ENCODE assay signal across 8 mouse cellular contexts in genomic region chr6:32587136-32588009, GRCm38 (mm10). TPM values are rescaled to one million over a fixed set of nuclear protein-coding genes. Genes with fewer than 3 reads are reported as not detected.
DNase-seq lines count a peak whose midpoint lies in the region; TF ChIP-seq lines count a peak whose summit lies in the region.

No protein-coding gene starts in this region.

- peak overlapping the region; percentile 30; the same call in 1 of the 2 replicates for H3K4me2 ChIP-seq in CH12.LX (ENCODE audit: insufficient read depth, low read depth, poor library complexity, severe bottlenecking)

- H3K27me3 ChIP-seq in CH12.LX (replicated peaks): peaks cover 70% of the 10 kb centered on the region
- H3K27me3 ChIP-seq in forebrain, embryonic 10.5 days (ENCODE audit: poor library complexity, severe bottlenecking): peaks cover 91% of the 10 kb centered on the region

- DNase-seq in CH12.LX (ENCODE audit: extremely low read depth): no peak
- peak; percentile 62 to 68 for DNase-seq in adrenal gland, postnatal 36 days
- peak; percentile 42 for DNase-seq in forebrain, embryonic 10.5 days (ENCODE audit: extremely low spot score, low spot score)
- DNase-seq in heart, postnatal 10 days: peak; percentile 61 to 67
- DNase-seq in kidney, postnatal 4 days: peak; percentile 64 to 70
- peak; percentile 62 to 69 for DNase-seq in lung, adult 18-20 months
- peak; percentile 78 for DNase-seq in right cerebral cortex, adult 18-20 months
- DNase-seq in B cell, adult 2 months: no peak

- WGBS in forebrain, embryonic 10.5 days: under 1% methylated on average over 77 of the region's 82 CpGs

- H3K36me3 ChIP-seq in CH12.LX (replicated peaks in 1 of 2; ENCODE audit: control insufficient read depth in 1 of 2, insufficient read depth in 1 of 2, low read length in 1 of 2): no peaks in the 10 kb centered on the region
- H3K36me3 ChIP-seq in forebrain, embryonic 10.5 days (replicated peaks): no peaks in the 10 kb centered on the region

- no peaks in the 10 kb centered on the region for H3K4me1 ChIP-seq in CH12.LX (ENCODE audit: control insufficient read depth in 1 of 2, insufficient read depth in 2 of 2)
- peaks cover 54% of the 10 kb centered on the region for H3K4me1 ChIP-seq in forebrain, embryonic 10.5 days

- peaks cover 6% of the 10 kb centered on the region for H3K9me3 ChIP-seq in CH12.LX (replicated peaks; ENCODE audit: low read length)
- no peaks in the 10 kb centered on the region for H3K9me3 ChIP-seq in forebrain, embryonic 10.5 days

- in situ Hi-C loops in CH12.LX (cut with MboI; ENCODE audit: low pct_ligation_motif_present, low pct_unique_long_range_greater_than_20kb, low sequenced_read_pairs): loop anchor here (10.0 kb wide), 1 partner anchor 273 kb away; no protein-coding TSS in a partner anchor

- no peak for TF ChIP-seq POLR2A in CH12.LX (IDR thresholded peaks at IDR 0.05; ENCODE audit: low read depth, low read length)

- no peak overlapping the region for H3K9ac ChIP-seq in CH12.LX (ENCODE audit: insufficient read depth, low read depth)

- no peak for TF ChIP-seq RAD21 in CH12.LX (IDR thresholded peaks at IDR 0.05; ENCODE audit: low read depth, low read length)

- H3K27ac ChIP-seq in CH12.LX (ENCODE audit: insufficient read depth, low read depth): no peak overlapping the region
- H3K27ac ChIP-seq in forebrain, embryonic 10.5 days: peak overlapping the region; percentile 80

- intact Hi-C loops in heart, postnatal 10 days (cut with DNase I): loop anchor here (1.0 to 5.0 kb wide), 3 partner anchors 75 to 190 kb away; no protein-coding TSS in a partner anchor

- no peak for TF ChIP-seq EP300 in CH12.LX (IDR thresholded peaks at IDR 0.05; ENCODE audit: low read length)

- no peak overlapping the region for H3K4me3 ChIP-seq in CH12.LX (replicated peaks in 1 of 3; ENCODE audit: low read depth in 2 of 3, low read length in 2 of 3, poor library complexity in 1 of 3)
- H3K4me3 ChIP-seq in forebrain, embryonic 10.5 days: peak overlapping the region; percentile 86

- dilution Hi-C loops in CH12.LX (cut with MboI; ENCODE audit: extremely low pct_ligation_motif_present, extremely low pct_unique_long_range_greater_than_20kb, low sequenced_read_pairs): no loop called here

- H3K79me2 ChIP-seq in CH12.LX (replicated peaks; ENCODE audit: control insufficient read depth, extremely low read depth, insufficient read depth, poor library complexity, severe bottlenecking): no peaks in the 10 kb centered on the region

- no peak for TF ChIP-seq CTCF in CH12.LX (conservative IDR thresholded peaks at IDR 0.05 in 1 of 2, IDR thresholded peaks at IDR 0.05 in 1 of 2; ENCODE audit: low read depth in 2 of 2, low read length in 2 of 2)

TF ChIP-seq in CH12.LX, 34 proteins besides CTCF, POLR2A, EP300 and RAD21:
- TF ChIP-seq SIN3A (IDR thresholded peaks at IDR 0.05; ENCODE audit: low read length) (no peak), USF1 (IDR thresholded peaks at IDR 0.05; ENCODE audit: low read depth, low read length) (no peak), MAFK (IDR thresholded peaks at IDR 0.05; ENCODE audit: insufficient replicate concordance, low read length) (no peak), ZKSCAN1 (IDR thresholded peaks at IDR 0.05; ENCODE audit: borderline replicate concordance, low read depth, low read length) (no peak), MEF2A (IDR thresholded peaks at IDR 0.05; ENCODE audit: borderline replicate concordance, low read depth, low read length) (no peak), IRF4 (IDR thresholded peaks at IDR 0.05; ENCODE audit: low read depth, low read length) (no peak), RCOR1 (conservative IDR thresholded peaks at IDR 0.05; ENCODE audit: low read depth, low read length) (no peak), MAZ (IDR thresholded peaks at IDR 0.05; ENCODE audit: low read depth, low read length) (no peak), ELF1 (IDR thresholded peaks at IDR 0.05; ENCODE audit: low read depth, low read length) (no peak)

RNA-seq across cellular contexts. Expression of gene Plxna4, which starts 0.6 kb away (rescaled TPM):
- total RNA-seq in CH12.LX (2012; rRNA removed) (not detected in 2 replicates), CH12.LX (2014; rRNA removed) (not detected in 2 replicates)
- not detected in 2 replicates for polyA plus RNA-seq in CH12.LX (2012; ENCODE audit: insufficient read length, low read depth)
- total RNA-seq in adrenal gland, postnatal 36 days (2021): 1 to 10 TPM; 4.3 to 5.2 TPM
- 1.0 and 1.2 TPM in 2 replicates for polyA plus RNA-seq in forebrain, embryonic 10.5 days (2016; fragmentation: Nextera tagmentation; extraction: Ambion mirVana)
- total RNA-seq in heart, postnatal 10 days (2021): 10 to 100 TPM; 25.4 to 26.9 TPM

Comparison
In these comparisons a context has a peak if more than half of its experiments do, and no peak if none do; other contexts are left out.
1. DNase-seq: peak in adrenal gland, postnatal 36 days (2 of 2), forebrain, embryonic 10.5 days (single experiment), heart, postnatal 10 days (2 of 2), kidney, postnatal 4 days (2 of 2), lung, adult 18-20 months (2 of 2) and right cerebral cortex, adult 18-20 months (single experiment); none in CH12.LX (single experiment) and B cell, adult 2 months (0 of 2).
2. RNA of gene Plxna4, which starts 0.6 kb away (total RNA-seq): 25.4 to 26.9 TPM in heart, postnatal 10 days and 4.3 to 5.2 TPM in adrenal gland, postnatal 36 days; not detected in CH12.LX; every median in the first group is over 4 times any median in the second.